Mouse (Mus musculus) E14TG2a.4 (cell line): ENCODE measurements around the gene Atp1b2.

Experiments
- H3K27me3 ChIP-seq: 2 replicates; pipeline ENCODE4 v1.6.1; 2014; ENCODE audit warnings: low read length, control low read depth; ENCODE audit not compliant: insufficient read depth
- H3K36me3 ChIP-seq: 2 replicates; pipeline ENCODE4 v1.6.1; 2014; ENCODE audit warnings: low read length, control low read depth; ENCODE audit not compliant: insufficient read depth
- H3K4me1 ChIP-seq: replicated peaks from 2 replicates; pipeline ENCODE4 v1.6.1; 2014; ENCODE audit warnings: low read depth, low read length, control low read depth
- H3K4me3 ChIP-seq: replicated peaks from 2 replicates; pipeline ENCODE4 v1.5.1; 2014; ENCODE audit warnings: mild to moderate bottlenecking, low read length
- H3K9me3 ChIP-seq: 2 replicates; pipeline ENCODE4 v1.6.1; 2014; ENCODE audit warnings: low read length, control low read depth
- CTCF ChIP-seq: conservative IDR thresholded peaks from 2 replicates; pipeline ENCODE4 v1.5.1; 2014; ENCODE audit warnings: low read length
- NANOG ChIP-seq: IDR thresholded peaks from 2 replicates; pipeline ENCODE4 v1.6.1; 2014; ENCODE audit warnings: borderline replicate concordance, low read length, mixed read lengths
- POU5F1 ChIP-seq: IDR thresholded peaks from 2 replicates; pipeline ENCODE4 v1.6.1; 2014; ENCODE audit warnings: low read length, borderline replicate concordance

Gene Atp1b2

GRCm38 (mm10) chr11:69603516-69603915, 2.2 kb downstream of the Atp1b2 start:
- peaks cover 83% of the 10 kb centered on the region for H3K4me1 ChIP-seq
- TF ChIP-seq POU5F1, result no peak
- TF ChIP-seq NANOG, result no peak
- no peak for TF ChIP-seq CTCF
- H3K36me3 ChIP-seq, result 0 out of 2 replicates have a peak, but pooled peaks cover 4% of the 10 kb centered on the region
- no peak overlapping the region for H3K4me3 ChIP-seq
- peaks cover 38% of the 10 kb centered on the region for H3K27me3 ChIP-seq
- no peaks in the 10 kb centered on the region for H3K9me3 ChIP-seq

- H3K9me3 ChIP-seq, result no peaks in the 10 kb centered on the region
- H3K4me1 ChIP-seq, result peaks cover 74% of the 10 kb centered on the region
- no peak overlapping the region for H3K4me3 ChIP-seq
- H3K36me3 ChIP-seq, result 0 out of 2 replicates have a peak, but pooled peaks cover 4% of the 10 kb centered on the region
- TF ChIP-seq NANOG (no peak), POU5F1 (no peak), CTCF (no peak)
- H3K27me3 ChIP-seq, result peaks cover 38% of the 10 kb centered on the region
Measured at GRCm38 (mm10) chr11:69601768-69602167, 4.0 kb downstream of the Atp1b2 start.

GRCm38 (mm10) chr11:69600098-69600497, 5.6 kb downstream of the Atp1b2 start:
- Histone ChIP-seq H3K9me3 (no peaks in the 10 kb centered on the region), H3K27me3 (peaks cover 32% of the 10 kb centered on the region), H3K36me3 (0 out of 2 replicates have a peak, but pooled peaks cover 4% of the 10 kb centered on the region), H3K4me1 (peaks cover 67% of the 10 kb centered on the region), H3K4me3 (peak overlapping the region; percentile 37; the same call in 1 of the 2 replicates)
- TF ChIP-seq NANOG (no peak), CTCF (no peak), POU5F1 (no peak)

- no peaks in the 10 kb centered on the region for H3K9me3 ChIP-seq
- TF ChIP-seq CTCF (peak; percentile 10; the same call in 1 of the 2 replicates), POU5F1 (no peak), NANOG (no peak)
- peaks cover 64% of the 10 kb centered on the region for H3K4me1 ChIP-seq
- H3K4me3 ChIP-seq, result peak overlapping the region; percentile 49
- H3K27me3 ChIP-seq, result peaks cover 25% of the 10 kb centered on the region
- 0 out of 2 replicates have a peak, but pooled peaks cover 7% of the 10 kb centered on the region for H3K36me3 ChIP-seq
Measured at GRCm38 (mm10) chr11:69599436-69599835, 6.3 kb downstream of the Atp1b2 start.

- Histone ChIP-seq H3K4me1 (peaks cover 55% of the 10 kb centered on the region), H3K9me3 (no peaks in the 10 kb centered on the region)
Measured at GRCm38 (mm10) chr11:69594853-69595252, 10.9 kb downstream of the Atp1b2 start.

GRCm38 (mm10) chr11:69592799-69593198, 12.9 kb downstream of the Atp1b2 start:
- TF ChIP-seq POU5F1 (no peak), CTCF (no peak), NANOG (no peak)
- Histone ChIP-seq H3K36me3 (peaks cover 66% of the 10 kb centered on the region), H3K4me1 (peaks cover 58% of the 10 kb centered on the region), H3K4me3 (no peak overlapping the region), H3K27me3 (no peaks in the 10 kb centered on the region), H3K9me3 (no peaks in the 10 kb centered on the region)

More at GRCm38 (mm10) chr11:69594853-69595252, 10.9 kb downstream of the Atp1b2 start:
- Histone ChIP-seq H3K36me3 (peaks cover 45% of the 10 kb centered on the region), H3K27me3 (no peaks in the 10 kb centered on the region), H3K4me3 (no peak overlapping the region)
- TF ChIP-seq POU5F1, result no peak
- no peak for TF ChIP-seq NANOG
- no peak for TF ChIP-seq CTCF

- H3K9me3 ChIP-seq, result no peaks in the 10 kb centered on the region
- H3K4me3 ChIP-seq, result no peak overlapping the region
- H3K36me3 ChIP-seq, result peaks cover 73% of the 10 kb centered on the region
- TF ChIP-seq POU5F1, result no peak
- no peak for TF ChIP-seq CTCF
- no peak for TF ChIP-seq NANOG
- H3K4me1 ChIP-seq, result peaks cover 63% of the 10 kb centered on the region
- no peaks in the 10 kb centered on the region for H3K27me3 ChIP-seq
Measured at GRCm38 (mm10) chr11:69591899-69592637, 13.7 kb downstream of the Atp1b2 start.

GRCm38 (mm10) chr11:69591424-69591823, 14.3 kb downstream of the Atp1b2 start:
- Histone ChIP-seq H3K36me3 (peaks cover 80% of the 10 kb centered on the region), H3K4me1 (peaks cover 69% of the 10 kb centered on the region), H3K27me3 (no peaks in the 10 kb centered on the region), H3K4me3 (no peak overlapping the region; the same call in 1 of the 2 replicates), H3K9me3 (no peaks in the 10 kb centered on the region)
- TF ChIP-seq NANOG (no peak), CTCF (no peak), POU5F1 (no peak)
